Mouse (Mus musculus): ENCODE measurements at regions not wholly inside any gene's neighbourhood (a gene's known extent, or its start where the extent isn't known, plus 50 kb on each side); places are given as distances from the start of the nearest gene placed in this dataset.

GRCm38 (mm10) chr14:58816540-58816876 is 326.2 kb downstream of the 1700129C05Rik start:
- DNase-seq, result no peak

- DNase-seq, result no peak
Observed at GRCm38 (mm10) chr14:58815616-58816539, 326.8 kb downstream of the 1700129C05Rik start.

- no peak for DNase-seq
Observed at GRCm38 (mm10) chr14:58812585-58812984, 330.1 kb downstream of the 1700129C05Rik start.

- no peak for DNase-seq
Observed at GRCm38 (mm10) chr14:58801402-58801861, 341.3 kb downstream of the 1700129C05Rik start.

GRCm38 (mm10) chr14:58788190-58788945 is 354.3 kb downstream of the 1700129C05Rik start:
- DNase-seq, result no peak

- no peak for DNase-seq
Observed at GRCm38 (mm10) chr14:58787618-58788017, 355.1 kb downstream of the 1700129C05Rik start.

GRCm38 (mm10) chr14:58786791-58787491 is 355.8 kb downstream of the 1700129C05Rik start:
- DNase-seq, result no peak

- DNase-seq, result no peak
Observed at GRCm38 (mm10) chr14:58783201-58783600, 359.5 kb downstream of the 1700129C05Rik start.

GRCm38 (mm10) chr14:58780306-58780705 is 362.4 kb downstream of the 1700129C05Rik start:
- no peak for DNase-seq

- no peak for DNase-seq
Observed at GRCm38 (mm10) chr14:58778675-58779074, 364.0 kb downstream of the 1700129C05Rik start.

GRCm38 (mm10) chr14:58761291-58761690 is 381.4 kb downstream of the 1700129C05Rik start:
- no peak for DNase-seq

GRCm38 (mm10) chr14:58759759-58760158 is 382.9 kb downstream of the 1700129C05Rik start:
- no peak for DNase-seq

- DNase-seq, result no peak
Observed at GRCm38 (mm10) chr14:58753781-58754180, 388.9 kb downstream of the 1700129C05Rik start.

- DNase-seq, result no peak
Observed at GRCm38 (mm10) chr14:58753136-58753535, 389.6 kb downstream of the 1700129C05Rik start.

GRCm38 (mm10) chr14:58726418-58726817 is 416.3 kb downstream of the 1700129C05Rik start:
- no peak for DNase-seq

- no peak for DNase-seq
Observed at GRCm38 (mm10) chr14:58714856-58715255, 427.8 kb downstream of the 1700129C05Rik start.

- DNase-seq, result peak in 1 of 2 experiments; percentile 30
Observed at GRCm38 (mm10) chr14:58709861-58710260, 432.8 kb downstream of the 1700129C05Rik start.

GRCm38 (mm10) chr14:58709281-58709680 is 433.4 kb downstream of the 1700129C05Rik start:
- DNase-seq, result no peak

- DNase-seq, result peak; percentile 46 to 57
Observed at GRCm38 (mm10) chr14:58701765-58702164, 440.9 kb downstream of the 1700129C05Rik start.

- DNase-seq, result no peak
Observed at GRCm38 (mm10) chr14:58691129-58691828, 451.4 kb downstream of the 1700129C05Rik start.

- no peak for DNase-seq
Observed at GRCm38 (mm10) chr14:58687814-58688213, 454.9 kb downstream of the 1700129C05Rik start.

GRCm38 (mm10) chr14:58678781-58679180 is 463.9 kb downstream of the 1700129C05Rik start:
- DNase-seq, result no peak

Measured in layer of hippocampus, postnatal 36 days (tissue).